Mouse (Mus musculus) myocyte (in vitro differentiated cells): Measurements from ENCODE around the gene Ttc32. TPM values are rescaled to one million over a fixed set of nuclear protein-coding genes. Genes with fewer than 3 reads are reported as not detected.

ENCODE experiments used
- H3K27me3 ChIP-seq: one replicate; pipeline ENCODE4 v1.6.1; 2011; ENCODE audit not compliant: control insufficient read depth, insufficient read depth, insufficient read length
- H3K36me3 ChIP-seq: one replicate; pipeline ENCODE4 v1.6.1; 2011; ENCODE audit not compliant: control insufficient read depth, insufficient read depth
- H3K4me2 ChIP-seq: one replicate; pipeline ENCODE4 v1.6.1; 2011; ENCODE audit warnings: low read depth, control low read depth
- H3K4me3 ChIP-seq: one replicate; pipeline ENCODE4 v1.5.1; 2011; ENCODE audit warnings: mild to moderate bottlenecking, control low read depth, moderate library complexity
- H3K79me2 ChIP-seq: one replicate; pipeline ENCODE4 v1.6.1; 2011; ENCODE audit not compliant: control insufficient read depth, insufficient read depth
- H3ac ChIP-seq: one replicate; pipeline ENCODE4 v1.6.1; 2011; ENCODE audit not compliant: control insufficient read depth, insufficient read length
- CEBPB ChIP-seq: IDR thresholded peaks from 2 replicates; pipeline ENCODE4 v1.6.1; 2011; ENCODE audit warnings: mild to moderate bottlenecking, moderate library complexity; ENCODE audit not compliant: poor library complexity, insufficient read depth, severe bottlenecking
- E2F4 ChIP-seq: IDR thresholded peaks from one replicate; pipeline ENCODE4 v1.6.1; 2011; ENCODE audit warnings: mild to moderate bottlenecking, control low read depth, moderate library complexity; ENCODE audit not compliant: insufficient read depth
- MAX ChIP-seq: IDR thresholded peaks from one replicate; pipeline ENCODE4 v1.6.1; 2011; ENCODE audit warnings: low read depth, mild to moderate bottlenecking, control low read depth
- MYOD1 ChIP-seq, 3 experiments: IDR thresholded peaks; one replicate each; pipeline ENCODE4 v1.6.1; 2011; ENCODE audit warnings: control low read depth in 2 of 3, low read depth in 2 of 3, mild to moderate bottlenecking in 2 of 3, moderate library complexity in 1 of 3; ENCODE audit not compliant: insufficient read length in 2 of 3, control insufficient read depth in 1 of 3
- MYOG ChIP-seq, 3 experiments: IDR thresholded peaks; one replicate each; pipeline ENCODE4 v1.6.1; 2011; ENCODE audit warnings: control low read depth in 2 of 3, low read depth in 2 of 3, mild to moderate bottlenecking in 2 of 3; ENCODE audit not compliant: insufficient read length in 2 of 3, control insufficient read depth in 1 of 3, insufficient read depth in 1 of 3
- POLR2A ChIP-seq: IDR thresholded peaks from one replicate; pipeline ENCODE4 v1.6.1; 2011; ENCODE audit warnings: low read depth, mild to moderate bottlenecking, control low read depth, moderate library complexity; ENCODE audit not compliant: insufficient read length
- POLR2AphosphoS2 ChIP-seq: IDR thresholded peaks from one replicate; pipeline ENCODE4 v1.6.1; 2011; ENCODE audit warnings: low read depth, control low read depth; ENCODE audit not compliant: insufficient read length
- REST ChIP-seq: IDR thresholded peaks from one replicate; pipeline ENCODE4 v1.6.1; 2011; ENCODE audit warnings: mild to moderate bottlenecking, control low read depth, moderate library complexity; ENCODE audit not compliant: insufficient read depth, insufficient read length
- SRF ChIP-seq: IDR thresholded peaks from one replicate; pipeline ENCODE4 v1.6.1; 2011; ENCODE audit warnings: low read depth; ENCODE audit not compliant: control insufficient read depth, insufficient read length
- TCF12 ChIP-seq: IDR thresholded peaks from one replicate; pipeline ENCODE4 v1.6.1; 2011; ENCODE audit warnings: mild to moderate bottlenecking, control low read depth; ENCODE audit not compliant: poor library complexity, insufficient read depth, severe bottlenecking
- TCF3 ChIP-seq: IDR thresholded peaks from one replicate; pipeline ENCODE4 v1.6.1; 2011; ENCODE audit warnings: low read depth, control low read depth; ENCODE audit not compliant: insufficient read length
- USF1 ChIP-seq: IDR thresholded peaks from one replicate; pipeline ENCODE4 v1.6.1; 2011; ENCODE audit warnings: low read depth, mild to moderate bottlenecking, control low read depth, moderate library complexity
- polyA plus RNA-seq: library from polyadenylated mRNA; unstranded; fragments of >200 nt; fragmentation: generic; extraction: Trizol; gene quantifications from one replicate; pipeline ENCODE4 v1.2.1, GENCODE M21; 2012; ENCODE audit warnings: missing spikeins

The Ttc32 gene
- polyA plus RNA-seq, 1 experiment = 4.5 TPM

GRCm38 (mm10) chr12:9077554-9078125 lies 47.8 kb downstream of the Ttc32 start:
- no peaks in the 10 kb centered on the region for H3K36me3 ChIP-seq
- no peaks in the 10 kb centered on the region for H3K27me3 ChIP-seq
- no peak overlapping the region for H3K4me2 ChIP-seq
- no peak overlapping the region for H3K4me3 ChIP-seq
- H3K79me2 ChIP-seq = no peaks in the 10 kb centered on the region
- no peak for TF ChIP-seq CEBPB
- no peak for TF ChIP-seq MYOG (IDR thresholded peaks at IDR 0.05; ENCODE audit: control insufficient read depth in 1 of 3, insufficient read depth in 1 of 3, insufficient read length in 2 of 3, low read depth in 2 of 3)
- TF ChIP-seq MAX = no peak
- TF ChIP-seq MYOD1 (IDR thresholded peaks at IDR 0.05; ENCODE audit: control insufficient read depth in 1 of 3, insufficient read length in 2 of 3, low read depth in 2 of 3) = no peak
- no peak for TF ChIP-seq SRF
- no peak for TF ChIP-seq POLR2AphosphoS2
- TF ChIP-seq TCF3 = no peak
- TF ChIP-seq POLR2A = no peak
- no peak for TF ChIP-seq REST
- TF ChIP-seq E2F4 = no peak
- no peak for TF ChIP-seq TCF12
- TF ChIP-seq USF1 = no peak
- H3ac ChIP-seq = no peak overlapping the region

GRCm38 (mm10) chr12:9090226-9090625 lies 60.4 kb downstream of the Ttc32 start:
- Histone ChIP-seq H3ac (no peak overlapping the region), H3K79me2 (no peaks in the 10 kb centered on the region), H3K4me3 (no peak overlapping the region), H3K36me3 (no peaks in the 10 kb centered on the region), H3K27me3 (no peaks in the 10 kb centered on the region), H3K4me2 (peak overlapping the region; percentile 69)
- TF ChIP-seq POLR2A (no peak), REST (no peak), E2F4 (no peak), MYOG (IDR thresholded peaks at IDR 0.05; ENCODE audit: control insufficient read depth in 1 of 3, insufficient read depth in 1 of 3, insufficient read length in 2 of 3, low read depth in 2 of 3) (no peak), TCF3 (no peak), TCF12 (no peak), POLR2AphosphoS2 (no peak), MYOD1 (IDR thresholded peaks at IDR 0.05; ENCODE audit: control insufficient read depth in 1 of 3, insufficient read length in 2 of 3, low read depth in 2 of 3) (no peak), USF1 (no peak), CEBPB (no peak), MAX (no peak), SRF (no peak)

Other genes starting within 250 kb of the Ttc32 start
- gene Laptm4a, start 108.3 kb upstream of the Ttc32 start, polyA plus RNA-seq = 491 TPM
- gene Matn3, start 82.1 kb upstream of the Ttc32 start, polyA plus RNA-seq = 0.01 TPM
- gene Wdr35, start 56.1 kb upstream of the Ttc32 start, polyA plus RNA-seq = 9.5 TPM